Mouse (Mus musculus): Measurements from ENCODE around the gene Hoxc8.

- TF ChIP-seq CTCF (IDR thresholded peaks at IDR 0.05; ENCODE audit: extremely low read depth, insufficient read depth, low read length), result no peak
- TF ChIP-seq POLR2A (IDR thresholded peaks at IDR 0.05; ENCODE audit: extremely low read depth, insufficient read depth, low read length), result no peak
These were observed 5.9 kb upstream of the Hoxc8 start for GRCm38 (mm10) chr15:102984521-102984920.
